Mouse (Mus musculus) thymus, adult 2 months (tissue): ENCODE data around the gene Ubxn7. TPM values are rescaled to one million over a fixed set of nuclear protein-coding genes. Genes with fewer than 3 reads are reported as not detected.

ENCODE experiments used
- DNase-seq: peaks from one replicate; pipeline ENCODE4 v3.0.0; 2021
- H3K27ac ChIP-seq: fragments of 200-500 bp; 2 replicates; pipeline ENCODE4 v1.5.1; 2012; ENCODE audit warnings: low read length, control low read depth; ENCODE audit not compliant: control insufficient read depth, insufficient read depth
- H3K27me3 ChIP-seq: fragments of 200-500 bp; 2 replicates; pipeline ENCODE4 v1.6.1; 2012; ENCODE audit warnings: mild to moderate bottlenecking, low read length, moderate library complexity, mixed read lengths; ENCODE audit not compliant: control insufficient read depth, insufficient read depth
- H3K36me3 ChIP-seq: fragments of 200-500 bp; 2 replicates; pipeline ENCODE4 v1.6.1; 2012; ENCODE audit warnings: mild to moderate bottlenecking, low read length, moderate library complexity; ENCODE audit not compliant: control insufficient read depth, insufficient read depth
- H3K4me1 ChIP-seq: fragments of 200-500 bp; replicated peaks from 2 replicates; pipeline ENCODE4 v1.6.1; 2012; ENCODE audit warnings: low read length; ENCODE audit not compliant: control insufficient read depth, insufficient read depth
- H3K4me3 ChIP-seq: fragments of 200-500 bp; 2 replicates; pipeline ENCODE4 v1.5.1; 2012; ENCODE audit warnings: mild to moderate bottlenecking, low read length, control low read depth, moderate library complexity; ENCODE audit not compliant: control insufficient read depth, insufficient read depth
- CTCF ChIP-seq: fragments of 200-500 bp; IDR thresholded peaks from 2 replicates; pipeline ENCODE4 v1.5.1; 2012; ENCODE audit warnings: mild to moderate bottlenecking, control low read depth, low read length, moderate library complexity, borderline replicate concordance; ENCODE audit not compliant: control insufficient read depth, poor library complexity, insufficient read depth; ENCODE audit errors: extremely low read depth
- POLR2A ChIP-seq: fragments of 200-500 bp; IDR thresholded peaks from 2 replicates; pipeline ENCODE4 v1.6.1; 2012; ENCODE audit warnings: mild to moderate bottlenecking, low read length, control low read depth, moderate library complexity; ENCODE audit not compliant: control insufficient read depth, poor library complexity, insufficient read depth; ENCODE audit errors: extremely low read depth
- WGBS: fragments of 180-500 bp; shearing (Covaris S2); methylation state at CpG from one replicate; pipeline ENCODE4 v1.1.7; 2018; 5-methylcytosine and 5-hydroxymethylcytosine counted together
- polyA plus RNA-seq: library from polyadenylated mRNA; depleted of rRNA; stranded (reverse); fragments of >200 nt; gene quantifications from 2 replicates; pipeline ENCODE4 v1.2.3, GENCODE M21; 2012

Gene Ubxn7
- polyA plus RNA-seq, 1 experiment, result 50.1 TPM

- WGBS, result 95% methylated on average over 5 of the region's 5 CpGs
- Histone ChIP-seq H3K36me3 (no peaks in the 10 kb centered on the region), H3K4me1 (peaks cover 10% of the 10 kb centered on the region; the same call in 1 of the 2 replicates), H3K27me3 (no peaks in the 10 kb centered on the region), H3K4me3 (no peak overlapping the region), H3K27ac (no peak overlapping the region)
- no peak for TF ChIP-seq CTCF
- DNase-seq, result no peak
Observed at GRCm38 (mm10) chr16:32335146-32335545, 3.1 kb downstream of the Ubxn7 start.

DNA sequence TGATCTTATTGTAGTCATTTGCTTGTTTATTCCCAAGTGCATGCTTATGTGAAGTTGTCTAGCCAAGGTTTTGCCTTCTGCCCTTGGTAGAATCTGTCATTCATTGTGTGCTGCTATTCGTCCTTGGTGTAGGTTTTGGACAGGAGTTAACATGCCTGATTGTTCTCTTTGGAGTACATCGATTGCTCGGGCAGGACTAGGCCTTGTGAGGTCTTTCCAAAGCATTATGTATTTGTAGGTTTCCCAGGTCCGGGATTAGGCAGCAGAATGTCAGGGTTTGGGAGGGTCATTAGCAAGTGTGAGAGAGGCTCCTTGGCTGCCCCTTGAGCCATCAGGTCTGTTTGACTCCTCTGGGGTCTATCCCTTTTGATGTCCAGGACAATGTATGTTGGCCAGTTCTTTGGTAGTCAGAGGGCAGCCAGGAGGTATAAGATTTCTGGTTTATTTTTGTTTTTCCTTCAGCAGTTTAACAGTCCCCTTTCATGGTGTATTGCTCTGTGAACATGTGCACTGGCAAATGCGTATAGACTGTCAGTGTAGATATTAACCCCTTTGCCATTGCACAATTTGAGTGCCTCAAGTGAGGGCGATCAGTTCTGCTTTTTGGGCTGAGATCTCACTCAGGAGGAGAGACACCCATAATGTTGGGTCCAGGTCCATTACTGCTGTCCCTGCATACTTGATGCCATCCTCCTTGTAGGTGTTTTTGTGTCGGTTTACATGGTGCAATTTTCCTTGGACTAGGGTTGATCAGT is 4.1 kb downstream of the Ubxn7 start:
- Histone ChIP-seq H3K4me1 (peaks cover 7% of the 10 kb centered on the region; the same call in 1 of the 2 replicates), H3K4me3 (no peak overlapping the region), H3K27ac (no peak overlapping the region), H3K27me3 (no peaks in the 10 kb centered on the region), H3K36me3 (no peaks in the 10 kb centered on the region)
- no peak for DNase-seq
- no peak for TF ChIP-seq POLR2A
- no peak for TF ChIP-seq CTCF
- 88% methylated on average over 7 of the region's 7 CpGs for WGBS

GRCm38 (mm10) chr16:32337001-32337400 is 4.9 kb downstream of the Ubxn7 start:
- Histone ChIP-seq H3K27ac (no peak overlapping the region), H3K4me1 (0 out of 2 replicates have a peak, but pooled peaks cover 4% of the 10 kb centered on the region), H3K36me3 (no peaks in the 10 kb centered on the region), H3K4me3 (no peak overlapping the region), H3K27me3 (no peaks in the 10 kb centered on the region)
- TF ChIP-seq CTCF, result no peak
- no peak for TF ChIP-seq POLR2A
- no peak for DNase-seq

DNA sequence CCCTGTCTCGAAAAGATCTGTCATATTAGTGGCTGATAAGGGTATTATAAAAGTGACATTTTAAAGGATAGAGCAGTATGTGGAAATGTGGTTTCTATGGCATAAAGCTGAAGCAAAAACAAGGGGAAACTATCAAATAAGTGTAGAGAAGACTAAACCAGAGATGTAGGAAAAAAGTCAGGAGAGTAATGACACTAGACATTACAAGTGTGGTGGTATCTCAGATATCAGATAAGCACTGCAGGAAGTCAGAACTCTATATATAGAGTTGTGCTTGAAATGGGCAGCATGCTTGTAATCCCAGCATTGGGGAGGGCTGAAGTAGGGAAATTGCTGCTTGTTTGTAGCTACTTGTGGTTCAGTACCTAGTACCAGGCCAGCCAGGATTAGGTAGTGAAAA is 8.4 kb downstream of the Ubxn7 start:
- Histone ChIP-seq H3K4me1 (no peaks in the 10 kb centered on the region), H3K27ac (no peak overlapping the region), H3K4me3 (no peak overlapping the region), H3K36me3 (no peaks in the 10 kb centered on the region), H3K27me3 (no peaks in the 10 kb centered on the region)
- no peak for DNase-seq
- TF ChIP-seq POLR2A, result no peak
- TF ChIP-seq CTCF, result no peak
- WGBS, result 13% methylated on average over 1 of the region's 1 CpGs

- Histone ChIP-seq H3K4me1 (no peaks in the 10 kb centered on the region), H3K27ac (no peak overlapping the region), H3K4me3 (no peak overlapping the region), H3K36me3 (no peaks in the 10 kb centered on the region), H3K27me3 (no peaks in the 10 kb centered on the region)
- no peak for TF ChIP-seq CTCF
- TF ChIP-seq POLR2A, result no peak
- no peak for DNase-seq
Observed at GRCm38 (mm10) chr16:32345521-32345920, 13.5 kb downstream of the Ubxn7 start.

GRCm38 (mm10) chr16:32350776-32351175 is 18.7 kb downstream of the Ubxn7 start:
- no peak for DNase-seq
- no peak overlapping the region for H3K4me3 ChIP-seq
- 97% methylated on average over 3 of the region's 3 CpGs for WGBS

GRCm38 (mm10) chr16:32363530-32363929 is 31.5 kb downstream of the Ubxn7 start:
- H3K36me3 ChIP-seq, result peaks cover 26% of the 10 kb centered on the region
- 98% methylated on average over 2 of the region's 2 CpGs for WGBS
- H3K4me3 ChIP-seq, result no peak overlapping the region
- TF ChIP-seq CTCF, result no peak
- TF ChIP-seq POLR2A, result no peak
- H3K27ac ChIP-seq, result no peak overlapping the region
- H3K27me3 ChIP-seq, result no peaks in the 10 kb centered on the region
- no peaks in the 10 kb centered on the region for H3K4me1 ChIP-seq
- no peak for DNase-seq

More at GRCm38 (mm10) chr16:32350776-32351175, 18.7 kb downstream of the Ubxn7 start:
- no peaks in the 10 kb centered on the region for H3K27me3 ChIP-seq
- H3K36me3 ChIP-seq, result peaks cover 20% of the 10 kb centered on the region
- no peak for TF ChIP-seq CTCF
- no peak for TF ChIP-seq POLR2A
- no peak overlapping the region for H3K27ac ChIP-seq
- H3K4me1 ChIP-seq, result no peaks in the 10 kb centered on the region
